Mouse (Mus musculus) ES-E14 (cell line): ENCODE measurements around the gene Irf2bp2.

Experiments
- CHD2 ChIP-seq: IDR thresholded peaks from 2 replicates; pipeline ENCODE4 v1.6.1; 2014; ENCODE audit warnings: mild to moderate bottlenecking, low read depth, low read length, inconsistent platforms
- ZC3H11A ChIP-seq: IDR thresholded peaks from 2 replicates; pipeline ENCODE4 v1.6.1; 2012; ENCODE audit warnings: low read depth, mild to moderate bottlenecking, inconsistent platforms, low read length, borderline replicate concordance

- TF ChIP-seq ZC3H11A = no peak
- no peak for TF ChIP-seq CHD2
These were observed 22.9 kb upstream of the Irf2bp2 start for GRCm38 (mm10) chr8:126616736-126617135.
